Mouse (Mus musculus): ENCODE data around the gene Cadm1. TPM values are rescaled to one million over a fixed set of nuclear protein-coding genes. Genes with fewer than 3 reads are reported as not detected.

Cadm1 gene
- polyA plus RNA-seq, 1 experiment from 2014 or later = 86.8 TPM

- H3K27me3 ChIP-seq = peaks cover 13% of the 10 kb centered on the region
- in situ Hi-C loops (cut with MboI; ENCODE audit: low pct_unique_long_range_greater_than_20kb) = no loop called here
- CTCF ChIA-PET = no interaction called here
- ATAC-seq = no peak
- DNase-seq (ENCODE audit: low read depth, low spot score) = no peak
- POLR2A ChIA-PET = no interaction called here
- no peak for TF ChIP-seq CTCF (IDR thresholded peaks at IDR 0.05)
Measured at GRCm38 (mm10) chr9:47906521-47906920, 376.5 kb downstream of the Cadm1 start.

All from Patski (cell line).